Mouse (Mus musculus) layer of hippocampus, adult 9-10 months (tissue): ENCODE data around the gene Tagln2.

Source experiments
- DNase-seq: peaks from one replicate; pipeline ENCODE4 v3.0.0; 2022; ENCODE audit warnings: low spot score

The Tagln2 gene

DNA sequence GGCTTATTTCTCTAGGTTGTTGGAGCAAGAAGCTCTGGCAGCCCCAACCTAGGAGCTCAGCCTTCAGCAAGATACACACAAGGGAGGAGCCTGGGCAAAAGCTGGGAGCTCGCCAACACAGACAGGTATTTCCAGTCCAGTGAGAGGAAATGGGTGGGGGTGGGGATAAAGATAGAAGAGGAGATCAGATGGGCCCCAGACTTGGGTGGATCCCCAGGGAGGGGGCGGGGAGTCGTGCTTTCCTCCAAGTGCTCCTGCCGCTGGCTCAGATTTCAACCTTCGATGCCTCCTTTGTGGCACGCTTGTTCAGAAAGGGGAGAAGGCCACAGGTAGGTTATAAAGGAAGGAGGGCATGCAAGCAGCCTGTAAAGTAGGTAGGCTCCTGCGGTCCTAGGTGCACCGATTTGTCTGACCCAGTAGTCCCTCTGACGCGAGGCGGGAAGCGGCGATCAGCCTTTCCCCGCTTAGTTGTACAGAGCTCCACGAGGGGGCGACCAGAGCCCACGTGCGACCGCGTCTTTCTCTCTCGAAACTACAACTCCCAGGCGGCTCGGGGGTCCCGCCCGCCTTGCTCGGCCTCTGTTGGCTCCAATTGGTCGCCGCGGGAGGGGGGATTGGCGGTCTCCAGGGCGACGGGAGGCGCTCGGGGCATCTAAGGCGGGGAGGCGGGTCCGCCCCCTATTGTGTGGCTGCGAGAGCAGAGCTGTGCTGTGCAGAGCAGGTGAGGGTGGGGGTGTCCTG is 18.1 kb upstream of the Tagln2 start, which contains the start of gene Igsf9:
Gene Igsf9, plus strand, starts transcription at position 249 of the 741 bp plus-strand sequence.
- peak; percentile 61 for DNase-seq

- no peak for DNase-seq
Measured at GRCm38 (mm10) chr1:172482518-172483360, 17.1 kb upstream of the Tagln2 start.

GRCm38 (mm10) chr1:172483361-172483660 is 16.5 kb upstream of the Tagln2 start:
- no peak for DNase-seq

GRCm38 (mm10) chr1:172484236-172484635 is 15.6 kb upstream of the Tagln2 start:
- DNase-seq, result no peak

DNA sequence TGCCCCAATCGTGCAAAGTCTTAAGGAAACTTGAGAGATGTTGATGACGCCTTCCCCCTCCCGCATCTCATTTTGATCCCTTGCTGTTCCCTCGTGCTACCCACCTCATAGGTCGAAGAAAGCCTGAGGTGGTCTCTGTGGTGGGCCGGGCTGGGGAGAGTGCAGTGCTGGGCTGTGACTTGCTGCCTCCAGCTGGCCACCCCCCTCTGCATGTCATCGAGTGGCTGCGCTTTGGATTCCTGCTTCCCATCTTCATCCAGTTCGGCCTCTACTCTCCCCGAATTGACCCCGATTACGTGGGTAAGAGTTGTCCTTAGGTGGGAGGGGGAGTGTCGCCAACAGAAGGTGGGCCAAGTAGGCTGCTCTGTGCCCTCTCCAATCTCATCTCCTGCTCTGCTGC is 15.2 kb upstream of the Tagln2 start:
- no peak for DNase-seq

DNA sequence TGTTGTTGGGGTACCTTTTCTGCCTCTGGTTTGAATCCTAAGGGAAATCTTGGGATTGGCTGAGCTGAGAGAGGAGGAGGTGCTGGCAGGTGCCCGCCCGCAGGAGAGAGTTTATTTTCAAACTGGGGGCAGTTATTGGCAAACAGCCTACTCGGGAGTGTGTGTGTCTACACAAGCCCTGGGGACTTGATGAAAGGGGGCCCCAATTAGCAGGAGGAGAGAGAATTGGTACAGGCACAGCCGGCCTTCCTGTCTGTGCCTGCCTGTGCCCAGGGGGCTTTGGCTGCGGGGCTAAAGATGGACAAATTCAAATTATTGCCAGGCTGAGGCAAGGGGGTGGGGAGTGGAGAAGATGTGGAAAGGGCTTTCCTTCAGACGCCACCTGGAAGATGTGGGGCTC is 14.0 kb upstream of the Tagln2 start:
- DNase-seq, result no peak

- no peak for DNase-seq
Measured at GRCm38 (mm10) chr1:172486236-172486635, 13.6 kb upstream of the Tagln2 start.

DNA sequence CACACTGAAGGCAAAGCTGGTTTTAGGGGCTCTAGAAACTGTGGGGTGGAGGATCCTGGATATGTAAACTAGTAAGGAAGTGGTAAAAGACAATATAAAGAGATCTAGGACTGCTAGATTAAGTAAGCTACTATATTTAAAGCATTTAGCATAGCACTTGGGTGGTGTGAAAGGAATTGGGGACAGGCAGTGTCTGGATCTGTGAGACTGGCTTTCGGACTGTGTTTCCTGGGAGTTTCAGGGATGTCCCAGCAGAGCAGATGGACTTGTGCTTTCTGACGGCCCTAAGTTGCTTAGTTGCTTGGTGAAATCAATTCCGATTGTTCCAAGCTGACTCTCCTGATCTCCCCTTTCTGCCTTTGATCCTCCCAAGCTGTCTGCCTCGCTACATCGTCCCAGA is 13.2 kb upstream of the Tagln2 start:
- DNase-seq, result no peak

DNA sequence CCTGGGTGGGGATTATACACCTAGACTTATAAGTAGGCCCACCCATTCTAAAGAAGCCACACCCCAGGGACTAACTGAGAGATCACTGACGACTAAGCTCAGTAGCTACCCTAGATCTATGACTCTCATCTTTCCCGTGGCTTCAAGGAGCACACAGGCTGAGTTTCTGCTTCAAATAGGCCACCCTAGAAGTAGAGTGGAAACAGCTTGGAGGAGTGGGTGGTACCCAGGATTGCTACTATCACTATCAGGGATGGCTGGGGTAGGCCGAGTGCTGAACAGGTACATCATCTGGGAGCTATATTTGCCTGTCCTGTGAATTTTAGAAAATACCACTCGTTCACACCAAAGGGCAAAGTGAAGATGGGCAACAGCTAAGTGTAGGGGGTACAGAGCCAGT is 12.0 kb upstream of the Tagln2 start:
- no peak for DNase-seq

DNA sequence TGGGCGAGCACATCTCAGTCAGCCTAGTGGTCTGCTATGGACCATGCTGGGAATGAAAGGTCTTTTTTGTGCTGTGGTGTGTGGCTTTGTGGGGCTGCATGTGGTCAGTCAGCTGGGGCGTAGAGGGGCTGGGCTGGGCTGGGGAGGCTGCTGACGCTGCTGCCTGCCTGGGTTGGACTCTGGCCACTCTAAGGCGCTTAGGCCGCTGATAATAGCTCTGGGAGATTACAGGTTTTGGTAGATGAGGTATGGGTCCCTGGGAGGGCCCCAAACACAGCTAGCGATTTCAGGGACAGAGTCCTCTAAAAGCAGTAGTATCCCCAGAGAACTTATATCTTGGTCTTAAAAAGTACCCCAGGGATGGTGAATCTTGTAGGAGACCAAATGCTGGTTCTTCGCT is 11.0 kb upstream of the Tagln2 start:
- DNase-seq, result no peak

DNA sequence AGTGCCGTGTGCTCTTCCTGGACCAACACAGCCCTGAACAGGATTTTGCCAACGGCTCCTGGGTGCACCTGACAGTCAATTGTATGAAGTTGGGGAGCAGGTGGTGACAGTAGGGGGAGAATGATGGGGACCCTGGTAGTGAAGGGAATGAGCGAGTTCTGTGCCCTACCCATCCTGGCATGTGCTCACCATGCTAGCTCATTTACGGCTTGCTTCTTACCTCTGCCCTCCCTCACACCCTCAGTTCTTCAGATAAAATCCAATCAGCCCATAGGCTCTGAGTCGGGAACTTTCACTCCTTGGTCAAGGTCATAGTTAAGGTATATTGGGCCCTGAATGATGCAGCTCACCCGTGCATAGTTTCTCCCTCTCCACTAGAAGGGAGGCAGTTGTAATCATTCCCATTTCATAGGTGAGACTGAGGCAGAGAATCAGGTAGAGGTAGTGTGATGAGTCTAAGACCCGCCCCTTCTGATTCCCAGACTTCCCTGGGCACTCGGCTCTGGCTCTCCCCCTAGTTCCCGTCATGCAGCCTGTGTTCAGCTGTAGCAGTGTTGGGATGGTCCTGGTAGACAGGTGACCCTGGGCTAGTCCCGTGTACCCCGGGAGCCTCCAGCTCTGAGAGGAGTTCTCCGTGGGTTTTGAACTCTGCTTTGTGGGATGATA is 10.1 kb upstream of the Tagln2 start:
- DNase-seq, result no peak

- DNase-seq, result peak; percentile 79
Measured at GRCm38 (mm10) chr1:172490261-172490661, 9.6 kb upstream of the Tagln2 start.

GRCm38 (mm10) chr1:172492047-172492446 is 7.8 kb upstream of the Tagln2 start:
- DNase-seq, result no peak

DNA sequence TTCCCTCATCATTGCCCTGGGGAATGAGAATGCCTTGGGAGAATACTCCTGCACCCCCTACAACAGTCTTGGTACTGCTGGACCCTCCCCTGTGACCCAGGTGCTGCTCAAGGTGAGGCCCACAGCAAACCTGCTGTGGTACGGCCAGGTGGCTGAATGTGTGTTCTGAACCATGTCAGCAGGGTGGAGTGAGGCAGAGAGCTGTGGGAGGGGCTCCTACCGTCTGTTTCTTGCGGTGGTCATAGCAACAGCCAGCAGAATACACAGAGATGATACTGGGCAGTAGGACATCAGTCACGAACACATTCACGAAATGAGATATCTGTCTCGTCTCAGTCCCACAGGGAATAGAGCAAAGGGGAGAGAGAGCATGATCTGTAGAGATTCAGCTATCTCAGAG is 6.3 kb upstream of the Tagln2 start:
- no peak for DNase-seq

- DNase-seq, result no peak
Measured at GRCm38 (mm10) chr1:172496030-172496429, 3.8 kb upstream of the Tagln2 start.

GRCm38 (mm10) chr1:172497428-172497827 is 2.4 kb upstream of the Tagln2 start:
- no peak for DNase-seq

DNA sequence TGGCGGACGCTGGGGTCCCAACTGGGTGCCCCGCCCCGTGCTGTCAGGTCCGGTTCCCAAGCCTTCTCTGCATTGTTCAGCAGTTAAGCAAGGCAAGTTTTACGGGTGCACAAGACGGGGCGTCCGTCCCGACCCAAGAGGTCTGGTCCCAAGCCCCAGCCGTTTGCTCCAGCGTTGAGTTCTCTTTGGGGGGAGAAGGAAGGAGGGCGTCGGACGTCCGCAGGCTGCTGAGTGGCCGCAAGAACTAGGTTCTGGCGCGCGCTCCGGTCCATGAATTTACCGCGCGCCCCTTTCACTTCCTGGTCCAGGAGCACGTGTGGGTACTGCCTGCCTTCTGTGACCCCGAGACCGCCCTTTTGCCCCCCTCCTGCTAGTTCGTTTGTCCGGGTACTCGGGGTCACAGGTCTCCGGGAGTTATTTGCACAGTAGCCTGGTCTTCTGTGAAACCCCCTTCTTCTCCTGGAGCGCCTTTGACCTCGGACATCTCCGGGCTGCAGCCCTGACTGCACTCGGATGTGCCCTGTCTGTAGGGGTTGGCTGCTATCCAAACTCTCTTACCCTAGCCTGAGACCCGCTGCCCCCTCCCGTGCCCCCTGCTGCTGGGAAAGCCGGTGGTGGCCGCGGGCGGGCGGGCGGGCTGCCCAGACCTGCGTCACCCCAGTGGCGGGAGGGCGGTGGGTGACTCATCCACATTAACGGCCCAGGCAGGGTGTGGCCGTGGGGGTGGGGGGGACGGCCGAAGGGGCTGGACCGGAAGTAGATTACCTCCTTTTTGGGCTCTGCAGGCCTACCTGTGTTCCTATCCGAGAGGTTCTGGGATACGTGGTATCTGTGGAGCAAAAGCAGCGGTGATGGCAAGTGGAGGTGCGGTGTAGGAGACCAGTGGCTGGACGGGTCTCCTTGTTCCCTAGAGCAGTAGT is 864 bp downstream of the Tagln2 start:
- no peak for DNase-seq

GRCm38 (mm10) chr1:172501371-172502144 is 1.7 kb downstream of the Tagln2 start:
- no peak for DNase-seq

DNA sequence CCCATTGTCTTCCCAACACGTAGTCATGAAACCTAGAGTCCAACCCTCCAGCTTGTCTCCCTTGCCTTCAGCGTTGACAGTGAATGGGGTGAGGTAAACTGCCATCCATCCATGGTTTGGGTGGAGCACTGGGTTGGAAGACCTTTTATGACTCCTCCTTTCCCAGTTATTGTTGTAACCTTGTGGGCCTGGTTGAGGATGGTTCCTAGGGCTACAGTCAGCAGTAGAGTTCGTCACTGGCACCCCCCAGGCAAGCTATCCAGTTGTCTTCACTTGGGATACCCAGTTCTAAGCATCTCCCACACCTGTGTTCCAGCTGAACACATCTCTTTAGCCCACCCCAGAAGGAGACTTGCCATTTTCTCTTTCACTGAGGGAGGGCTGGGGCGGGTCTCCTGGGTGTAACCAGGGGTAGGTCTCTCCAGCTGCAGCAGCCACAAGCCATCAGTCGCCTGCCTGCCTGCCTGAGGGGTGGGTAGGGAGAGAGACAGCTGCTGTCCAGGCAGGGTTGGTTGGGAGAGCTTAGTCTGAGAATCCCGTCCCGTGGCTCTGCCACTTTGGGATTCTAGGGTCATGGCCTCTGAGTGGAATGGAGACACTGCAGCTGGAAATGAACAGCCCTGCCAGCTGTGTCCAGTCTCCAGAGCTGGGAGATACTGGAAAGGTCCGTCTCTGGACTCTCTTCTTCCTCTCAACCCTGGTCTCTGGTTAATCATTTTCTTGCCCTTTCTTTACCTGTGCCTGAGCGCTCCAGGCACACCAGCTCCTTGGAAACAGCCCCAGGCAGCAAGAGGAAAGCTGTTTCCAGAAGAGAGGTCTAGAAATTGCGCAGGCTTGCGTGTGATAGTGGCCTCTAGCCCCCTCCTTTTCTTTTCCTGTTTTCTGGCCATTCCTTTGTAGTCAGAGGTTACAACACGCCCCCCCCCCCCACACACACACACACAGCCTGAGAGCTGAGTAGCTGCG is 2.6 kb downstream of the Tagln2 start:
- no peak for DNase-seq
